Mouse (Mus musculus) embryo, embryonic 11 days (tissue): ENCODE measurements around the gene Dnaja3.

Experiments used
- DNase-seq: peaks from one replicate; pipeline ENCODE4 v3.0.0-alpha.2; 2015

Dnaja3 gene

DNA sequence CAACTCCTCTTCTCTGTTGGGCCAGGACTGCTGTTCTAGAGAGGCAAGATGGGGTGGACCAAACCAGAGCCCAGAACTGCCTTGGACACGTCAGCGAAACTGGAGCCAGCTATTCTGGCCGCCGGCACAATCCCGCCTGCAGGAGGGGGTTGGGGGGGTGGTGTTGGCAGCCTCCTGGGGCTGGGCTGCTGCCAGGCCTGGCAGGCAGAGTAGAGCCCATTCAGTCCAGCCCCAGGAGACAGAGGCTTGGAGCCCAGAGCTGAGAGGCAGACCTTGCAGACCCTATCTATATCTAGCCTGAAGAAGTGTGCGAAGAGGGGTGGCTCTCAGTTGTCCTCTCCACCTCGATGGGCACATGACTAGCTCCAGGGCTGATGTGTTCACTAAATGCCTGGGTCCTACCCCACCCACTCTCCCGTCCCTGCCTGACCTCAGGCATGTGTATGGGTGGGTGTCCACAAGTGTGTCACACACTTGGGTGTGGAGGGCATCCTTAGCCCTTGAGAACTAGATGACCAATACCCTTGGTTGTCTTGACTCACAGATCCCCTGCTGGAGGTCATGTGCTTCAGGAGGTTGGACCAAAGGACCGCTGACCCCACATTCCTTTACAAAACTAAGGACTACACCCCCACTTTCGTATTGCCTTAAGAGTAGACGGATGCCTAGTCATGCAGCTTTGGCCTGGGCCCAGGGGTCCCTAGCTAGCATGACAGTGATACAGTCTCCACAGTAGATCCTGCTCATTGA lies 4.1 kb downstream of the Dnaja3 start:
- no peak for DNase-seq

DNA sequence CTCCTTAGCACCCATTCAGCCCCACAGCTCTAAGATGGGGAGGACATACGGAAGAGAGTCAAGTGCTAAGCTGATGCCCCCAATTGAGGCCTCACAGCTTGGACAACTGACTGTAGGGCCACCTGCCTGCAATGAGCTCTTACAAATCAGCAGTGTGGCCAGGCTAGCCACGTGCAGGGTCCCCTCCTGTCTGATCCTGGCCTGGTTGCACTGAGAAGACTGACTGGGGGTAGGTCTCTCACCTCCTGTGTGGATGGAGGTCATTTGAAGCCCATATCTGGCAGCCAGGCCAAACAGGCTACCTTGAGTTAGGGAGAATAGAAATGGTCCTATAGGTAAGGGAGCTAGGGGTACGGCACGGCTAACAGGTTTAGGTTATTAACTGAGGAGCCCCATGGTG lies 6.1 kb downstream of the Dnaja3 start:
- DNase-seq, result no peak

DNA sequence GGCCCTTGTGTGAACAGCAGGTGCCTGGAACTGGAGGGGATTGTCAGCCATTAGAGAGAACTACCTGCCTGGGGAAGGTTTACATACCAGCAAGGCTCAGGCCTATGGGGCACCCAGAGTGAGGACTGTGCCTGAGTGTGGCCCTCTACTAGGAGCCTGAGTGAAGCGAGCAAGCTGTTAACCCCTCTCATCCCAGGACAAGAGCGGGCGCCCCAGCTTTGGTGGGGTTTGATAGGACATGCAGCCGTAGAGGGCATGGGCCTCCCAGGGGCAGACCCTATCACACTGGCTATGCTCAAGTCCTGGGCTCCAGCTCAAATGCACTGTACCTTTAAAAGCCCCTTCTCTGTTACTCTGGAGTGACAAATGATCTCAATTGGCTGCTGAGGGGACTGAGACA lies 7.0 kb downstream of the Dnaja3 start:
- DNase-seq, result no peak

DNA sequence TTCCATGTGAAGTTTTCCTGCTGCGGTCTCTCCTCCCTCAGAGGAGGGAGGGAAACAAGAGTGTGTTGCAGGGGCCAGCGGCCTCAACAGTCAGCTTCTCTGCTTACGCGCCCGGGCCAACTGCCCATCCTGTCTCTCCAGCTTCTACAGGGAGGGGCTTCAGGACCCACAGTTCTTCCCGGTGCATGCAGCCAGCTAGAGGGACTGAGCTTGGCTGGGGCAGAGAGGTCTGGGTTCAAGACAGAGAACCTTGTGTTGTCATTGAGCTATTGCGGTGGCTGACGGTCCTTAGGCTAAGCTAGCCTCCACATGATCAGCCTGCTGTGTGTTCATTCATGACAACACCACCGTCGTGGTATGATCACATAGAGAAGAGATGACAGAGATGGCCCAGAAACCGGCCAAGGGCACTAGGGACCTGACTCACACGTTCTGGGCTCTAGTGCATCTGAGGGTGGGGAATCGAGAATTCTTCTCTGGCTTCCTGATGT lies 7.9 kb downstream of the Dnaja3 start:
- DNase-seq, result no peak

DNA sequence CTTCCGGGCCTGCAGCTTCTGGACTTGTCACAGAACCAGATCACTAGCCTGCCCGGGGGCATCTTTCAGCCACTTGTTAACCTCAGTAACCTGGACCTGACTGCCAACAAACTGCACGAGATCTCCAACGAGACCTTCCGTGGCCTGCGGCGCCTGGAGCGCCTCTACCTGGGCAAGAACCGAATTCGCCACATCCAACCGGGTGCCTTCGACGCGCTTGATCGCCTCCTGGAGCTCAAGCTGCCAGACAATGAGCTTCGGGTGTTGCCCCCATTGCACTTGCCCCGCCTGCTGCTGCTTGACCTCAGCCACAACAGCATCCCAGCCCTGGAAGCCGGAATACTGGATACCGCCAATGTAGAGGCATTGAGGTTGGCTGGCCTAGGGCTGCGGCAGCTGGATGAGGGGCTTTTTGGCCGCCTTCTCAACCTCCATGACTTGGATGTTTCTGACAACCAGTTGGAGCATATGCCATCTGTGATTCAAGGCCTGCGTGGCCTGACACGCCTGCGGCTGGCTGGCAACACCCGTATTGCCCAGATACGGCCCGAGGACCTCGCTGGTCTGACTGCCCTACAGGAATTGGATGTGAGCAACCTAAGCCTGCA lies 8.7 kb downstream of the Dnaja3 start:
- no peak for DNase-seq

DNA sequence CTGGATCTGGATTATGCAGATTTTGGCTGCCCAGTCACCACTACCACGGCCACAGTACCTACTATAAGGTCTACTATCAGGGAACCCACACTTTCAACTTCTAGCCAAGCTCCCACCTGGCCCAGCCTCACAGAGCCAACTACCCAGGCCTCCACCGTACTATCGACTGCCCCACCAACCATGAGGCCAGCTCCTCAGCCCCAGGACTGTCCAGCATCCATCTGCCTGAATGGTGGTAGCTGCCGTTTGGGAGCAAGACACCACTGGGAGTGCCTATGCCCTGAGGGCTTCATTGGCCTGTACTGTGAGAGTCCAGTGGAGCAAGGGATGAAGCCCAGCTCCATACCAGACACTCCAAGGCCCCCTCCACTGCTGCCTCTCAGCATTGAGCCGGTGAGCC lies 9.4 kb downstream of the Dnaja3 start:
- no peak for DNase-seq

DNA sequence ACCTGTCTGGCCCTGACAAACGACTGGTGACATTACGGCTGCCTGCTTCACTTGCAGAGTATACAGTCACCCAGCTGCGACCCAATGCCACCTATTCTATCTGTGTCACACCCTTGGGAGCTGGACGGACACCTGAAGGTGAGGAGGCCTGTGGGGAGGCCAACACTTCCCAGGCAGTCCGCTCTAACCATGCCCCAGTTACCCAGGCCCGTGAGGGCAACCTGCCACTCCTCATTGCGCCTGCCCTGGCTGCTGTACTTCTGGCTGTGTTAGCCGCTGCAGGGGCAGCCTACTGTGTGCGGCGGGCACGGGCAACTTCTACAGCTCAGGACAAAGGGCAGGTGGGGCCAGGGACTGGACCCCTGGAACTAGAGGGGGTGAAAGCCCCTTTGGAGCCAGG lies 9.9 kb downstream of the Dnaja3 start:
- no peak for DNase-seq

DNA sequence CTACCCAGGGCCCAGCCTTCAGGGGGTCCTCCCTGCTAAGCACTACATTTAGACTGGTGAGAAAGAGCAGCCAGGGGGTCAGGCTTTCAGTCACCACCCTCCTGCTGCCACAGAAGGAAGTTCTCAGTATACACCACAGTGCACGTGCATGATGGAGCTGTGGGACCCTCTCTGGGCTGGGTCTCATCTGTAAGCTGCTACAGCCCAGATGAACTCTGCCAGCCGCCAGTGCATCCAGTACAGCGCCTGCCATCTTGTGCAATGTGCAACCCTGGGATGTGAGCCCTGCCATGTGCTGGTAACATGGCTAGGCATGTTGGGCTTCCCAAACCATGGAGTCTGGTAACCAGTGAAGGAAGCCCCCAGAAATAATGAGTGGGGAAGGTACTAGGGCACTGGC lies 10.4 kb downstream of the Dnaja3 start:
- no peak for DNase-seq

DNA sequence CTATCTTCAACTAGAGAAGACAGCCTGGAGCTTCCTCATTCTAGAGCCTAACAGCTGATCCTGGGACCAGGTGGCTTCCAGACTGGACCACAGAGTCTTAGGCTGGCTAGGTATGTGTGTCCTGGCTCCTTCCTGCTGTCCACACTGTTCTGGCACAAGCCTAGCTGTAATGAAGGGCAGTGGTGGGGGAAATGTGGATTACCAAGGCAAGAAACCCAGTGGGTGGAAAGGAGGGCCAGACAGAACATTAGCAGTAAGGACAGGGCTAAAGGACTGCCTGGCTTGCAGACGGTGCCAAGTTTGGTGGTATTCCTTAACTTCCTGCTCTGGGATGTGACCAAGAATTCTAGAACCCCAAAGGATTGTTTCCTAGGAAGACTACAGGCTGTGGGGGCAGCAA lies 11.3 kb downstream of the Dnaja3 start:
- no peak for DNase-seq

DNA sequence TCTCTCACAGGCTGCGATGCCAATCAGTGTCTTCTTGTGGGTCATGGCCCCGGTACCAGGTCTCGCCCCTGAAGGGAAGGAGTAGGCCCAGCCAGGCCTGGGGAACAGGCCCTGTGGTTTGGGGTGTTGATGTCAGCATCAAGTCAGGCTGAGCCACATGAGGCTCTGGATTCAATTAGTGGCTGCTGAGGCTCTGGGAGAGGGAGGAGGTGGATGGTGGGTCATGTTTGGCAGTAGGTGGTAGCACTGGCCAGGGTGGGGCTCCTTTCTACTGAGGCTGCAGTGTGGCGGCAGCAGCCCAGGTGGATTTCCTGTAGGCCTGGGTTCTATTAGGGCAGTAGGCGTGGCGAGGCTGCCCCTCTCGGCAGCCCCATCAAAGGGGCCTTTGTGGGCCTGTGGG lies 11.8 kb downstream of the Dnaja3 start:
- peak; percentile 81 for DNase-seq

DNA sequence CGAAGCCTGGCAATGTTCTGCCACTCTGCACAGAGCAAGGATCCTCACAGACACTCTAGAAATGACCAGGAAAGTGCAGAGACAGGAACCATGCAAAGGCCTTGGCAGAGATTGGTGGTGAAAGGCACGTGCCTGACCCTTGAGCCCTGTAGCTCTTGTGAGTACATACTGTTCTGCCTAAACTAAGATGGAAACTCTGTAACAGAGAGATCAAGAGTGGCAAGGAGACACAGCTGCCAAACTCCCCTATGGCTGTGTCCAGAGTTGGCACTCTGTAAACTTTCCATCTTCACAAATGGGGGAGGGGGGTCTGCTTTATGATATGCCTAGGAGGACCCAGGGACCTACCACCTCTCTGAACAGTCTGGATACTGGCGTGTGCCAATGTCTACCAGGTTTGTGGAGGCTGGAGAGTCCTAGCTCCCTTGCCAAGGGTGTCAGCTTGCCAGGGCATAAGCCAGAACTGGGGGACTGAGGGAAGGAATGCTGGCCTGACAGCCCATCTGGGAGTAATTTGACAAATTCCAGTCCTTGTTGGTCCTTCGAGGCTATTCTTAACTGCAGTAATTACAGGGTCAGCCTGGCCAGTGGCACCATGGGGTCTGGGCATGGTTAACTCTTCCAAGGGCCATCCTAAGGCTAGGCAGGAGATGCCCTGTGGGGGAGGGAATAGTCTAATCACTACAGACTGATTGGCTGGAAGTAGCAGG lies 13.1 kb downstream of the Dnaja3 start:
- no peak for DNase-seq

DNA sequence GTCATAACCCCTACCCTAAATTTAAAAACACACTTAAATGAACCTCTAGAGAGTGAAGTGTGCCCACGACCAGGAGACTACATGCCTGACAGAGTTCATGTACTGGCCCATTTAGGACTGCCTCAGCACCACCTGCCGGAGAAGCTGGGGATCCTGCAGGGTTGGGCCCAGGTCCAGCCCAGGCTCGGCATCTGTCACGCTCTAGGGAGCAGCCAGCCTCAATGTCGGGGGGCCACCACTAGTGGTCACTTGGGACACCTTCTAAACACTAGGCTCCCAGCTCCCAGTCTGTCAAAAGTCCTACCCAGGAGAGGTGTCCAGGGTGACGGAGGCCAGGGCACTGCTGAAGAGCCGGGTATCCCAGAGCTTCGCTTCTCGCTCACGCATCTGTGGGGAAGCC lies 14.9 kb downstream of the Dnaja3 start:
- DNase-seq, result no peak

DNA sequence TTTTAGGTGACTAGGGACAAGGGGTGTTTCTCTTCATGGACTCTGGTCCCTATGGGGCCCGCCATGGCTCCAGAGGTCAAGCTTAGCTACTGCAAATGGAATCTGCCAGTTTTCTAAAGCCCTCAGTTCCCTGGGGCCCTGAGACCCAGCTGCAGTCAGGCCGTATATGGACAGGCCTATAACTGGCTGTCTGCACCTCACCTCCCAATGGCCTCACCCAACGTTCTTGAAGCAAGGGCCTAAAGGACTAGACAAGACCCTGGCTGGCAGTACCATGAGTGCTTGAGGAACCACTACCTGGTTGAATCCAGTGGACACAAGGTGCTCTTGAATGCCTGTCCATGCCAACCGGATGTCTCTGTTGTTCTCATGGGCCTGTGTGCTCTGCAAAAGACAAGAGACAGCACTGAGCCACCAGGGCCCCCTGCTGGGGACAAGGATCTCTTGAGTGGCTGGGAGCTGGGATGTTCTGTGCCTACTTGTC lies 15.5 kb downstream of the Dnaja3 start:
- no peak for DNase-seq

DNA sequence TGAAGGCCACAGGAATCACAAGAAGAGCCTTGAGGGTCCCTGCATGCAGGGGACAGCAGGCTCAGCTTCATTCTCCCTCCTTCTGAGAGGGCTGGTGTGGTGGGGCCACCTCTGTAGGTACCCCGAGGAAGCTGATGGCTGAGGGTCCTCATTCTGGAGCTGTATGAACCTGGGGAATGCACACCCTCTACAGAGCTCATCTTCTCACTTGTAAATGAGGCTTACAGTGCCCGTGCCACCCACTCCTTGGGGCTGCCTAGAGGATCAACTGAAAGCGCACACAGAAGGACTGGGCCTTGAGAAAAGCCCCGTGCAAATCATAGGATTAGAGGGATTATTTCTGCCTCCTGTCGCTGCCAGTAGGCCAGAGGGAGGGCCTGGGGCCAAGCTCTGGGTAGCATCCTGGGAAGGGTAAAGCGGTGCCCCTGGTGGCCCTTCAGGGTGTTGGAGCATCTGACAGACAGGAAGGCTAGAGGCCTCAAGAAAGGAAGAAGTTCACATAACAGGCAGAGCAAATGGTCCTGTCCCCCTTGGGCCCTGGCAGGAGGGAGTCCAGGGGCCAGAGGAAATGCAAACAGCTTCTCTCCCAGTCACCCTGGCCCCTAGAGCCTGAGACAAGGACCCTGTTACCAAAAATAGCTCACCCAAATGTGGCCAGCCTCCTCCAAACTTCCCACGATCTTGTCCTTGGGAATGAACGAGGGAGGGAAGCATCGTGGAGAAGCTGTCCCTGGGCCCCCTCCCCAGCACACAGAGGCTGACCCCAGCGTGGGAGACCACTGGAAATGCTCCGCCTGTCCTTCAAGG lies 16.2 kb downstream of the Dnaja3 start:
- DNase-seq, result no peak

DNA sequence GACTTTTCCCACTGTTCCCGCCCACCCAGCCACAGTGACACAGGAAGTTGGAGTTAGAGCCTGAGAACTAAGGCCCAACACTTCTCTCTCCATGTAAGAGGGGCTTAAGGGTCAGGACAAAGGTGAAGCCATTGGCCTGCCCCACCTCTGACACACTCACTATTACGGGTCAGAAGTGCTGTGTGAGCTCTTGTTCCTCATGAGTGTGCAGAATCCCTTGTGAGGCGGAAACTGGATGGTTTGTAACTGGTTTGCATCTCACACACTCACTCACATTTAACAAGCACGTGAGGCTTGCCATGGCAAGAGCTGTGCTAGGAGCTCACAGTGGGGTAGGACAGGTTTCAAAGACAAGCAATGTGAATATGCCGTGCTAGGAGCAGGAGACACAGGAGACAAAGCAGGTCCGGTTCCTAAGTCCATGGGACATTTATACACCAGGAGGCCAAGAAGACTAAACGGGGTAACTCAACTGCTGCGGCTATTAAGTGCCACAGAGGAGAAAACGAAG lies 16.8 kb downstream of the Dnaja3 start:
- no peak for DNase-seq

DNA sequence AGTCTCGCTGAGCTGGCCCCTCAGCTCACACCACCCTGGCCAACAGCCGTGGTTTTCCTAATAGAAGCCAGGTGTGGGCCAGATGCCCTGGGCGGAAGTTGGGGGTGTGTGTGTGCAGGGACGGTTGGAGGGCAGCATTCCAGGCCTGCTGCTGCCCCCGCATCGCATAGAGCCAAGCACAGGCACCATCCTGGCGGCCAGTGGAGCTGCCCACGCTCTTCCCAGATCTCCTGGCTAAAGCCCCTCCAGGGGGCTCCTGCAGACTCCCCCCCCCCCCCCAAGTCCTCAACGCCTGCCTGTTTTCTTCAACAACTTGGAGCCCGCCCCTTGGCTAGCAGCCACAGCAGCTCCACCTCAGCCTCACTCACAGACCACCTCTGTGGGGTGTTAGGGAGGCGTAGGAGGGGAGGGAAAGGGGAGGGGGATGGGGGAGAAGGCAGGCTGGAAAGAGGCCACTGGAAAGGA lies 19.0 kb downstream of the Dnaja3 start:
- DNase-seq, result peak; percentile 88

DNA sequence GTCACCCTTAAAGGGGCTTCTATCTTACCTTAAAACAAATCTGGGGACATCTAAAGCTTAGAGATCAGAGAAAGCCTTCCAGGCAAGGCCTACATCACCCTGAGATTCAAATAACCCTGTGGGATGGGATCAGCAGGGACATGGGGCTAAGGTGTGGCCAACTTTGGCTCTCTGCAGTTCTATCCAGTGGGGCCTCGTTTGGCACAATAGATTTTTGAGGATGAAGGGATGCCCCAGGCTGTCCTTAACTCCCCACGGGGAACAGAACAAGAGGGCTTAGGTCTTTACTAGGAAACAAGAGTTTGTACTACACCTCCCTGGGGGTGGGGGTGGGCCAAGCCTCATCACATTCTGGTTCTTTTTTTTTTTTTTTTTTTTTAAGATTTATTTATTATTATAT lies 19.5 kb downstream of the Dnaja3 start:
- no peak for DNase-seq

DNA sequence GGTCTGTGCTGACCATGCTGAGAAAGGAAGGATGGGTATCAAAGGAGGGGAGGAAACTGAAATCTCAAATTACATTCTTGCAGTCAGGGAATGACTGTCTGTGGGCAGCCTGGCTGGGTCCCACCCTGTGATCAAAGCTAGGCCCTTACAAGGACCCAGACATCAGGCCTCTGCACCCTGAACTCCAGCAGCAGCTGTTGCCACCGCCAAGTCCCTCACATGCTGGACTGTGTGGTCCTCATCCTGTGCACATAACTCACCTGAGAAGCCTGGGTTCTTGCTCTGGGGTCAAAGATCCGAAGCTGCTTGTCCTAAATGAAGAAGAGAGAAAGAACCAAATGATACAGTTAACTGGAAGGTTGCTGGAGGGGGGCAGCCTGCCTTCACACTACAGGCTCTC lies 21.8 kb downstream of the Dnaja3 start:
- DNase-seq, result no peak

DNA sequence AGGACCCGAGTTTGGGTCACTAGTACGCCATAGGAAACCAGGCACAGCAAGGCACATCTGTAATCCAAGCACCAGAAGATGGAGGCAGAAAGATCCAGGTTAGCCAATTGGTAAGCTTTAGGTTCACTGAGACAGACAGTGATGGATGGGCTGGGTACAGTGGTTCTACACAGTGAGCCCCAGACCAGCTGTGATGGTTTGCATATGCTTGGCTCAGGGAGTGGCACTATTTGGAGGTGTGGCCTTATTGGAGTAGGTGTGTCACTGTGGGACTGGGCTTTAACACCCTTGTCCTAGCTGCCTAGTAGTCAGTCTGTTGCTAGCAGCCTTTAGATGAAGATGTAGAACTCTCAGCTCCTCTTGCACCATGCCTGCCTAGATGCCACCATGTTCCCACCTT lies 24.0 kb downstream of the Dnaja3 start:
- DNase-seq, result no peak

DNA sequence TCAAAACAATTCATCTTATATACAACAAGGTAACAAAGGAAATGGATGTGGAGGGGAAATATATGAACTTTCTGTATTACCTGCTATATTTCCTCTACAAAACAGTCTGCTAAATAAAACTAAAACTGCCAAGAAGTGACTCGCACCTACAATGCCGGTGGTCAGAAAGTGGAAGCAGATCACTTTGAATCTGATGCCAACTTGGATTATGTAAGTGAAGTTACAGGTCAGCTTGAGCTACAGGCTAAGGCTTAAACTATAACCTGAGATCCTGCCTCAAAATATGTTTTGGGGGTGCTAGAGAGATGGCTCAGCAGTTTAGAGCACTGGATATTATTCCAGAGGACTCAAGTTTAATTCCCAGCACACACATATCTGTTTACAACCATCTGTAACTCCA lies 25.9 kb downstream of the Dnaja3 start:
- DNase-seq, result no peak

DNA sequence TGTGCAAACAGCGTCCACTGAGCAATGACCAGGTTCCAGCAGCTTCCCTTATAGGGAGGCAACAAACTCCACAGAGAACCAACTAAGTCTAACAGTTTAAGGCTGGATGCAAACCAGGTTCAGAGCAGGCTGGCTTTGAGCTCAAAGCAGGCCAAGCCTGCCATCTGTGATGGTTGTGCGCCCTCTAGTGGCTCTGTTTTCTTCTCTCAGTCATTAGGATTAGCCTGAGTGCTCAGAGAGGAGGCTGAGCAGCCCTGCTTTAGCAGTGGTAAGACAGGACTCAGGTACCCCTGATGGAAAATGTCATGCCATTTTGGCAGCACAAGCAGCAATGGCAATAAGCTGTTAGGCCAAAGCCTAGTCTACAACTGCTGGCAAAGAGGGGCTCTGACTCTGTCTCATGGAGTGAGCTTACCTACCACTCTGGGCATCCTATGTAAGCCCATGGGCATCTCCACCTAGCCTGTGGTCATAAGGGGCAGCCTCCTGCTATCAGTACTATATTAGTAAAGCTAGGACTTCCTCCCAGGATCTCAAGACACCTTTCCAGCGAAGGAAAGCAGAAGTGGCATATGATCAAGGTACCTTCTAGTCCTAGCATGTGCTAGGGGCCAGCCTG lies 27.5 kb downstream of the Dnaja3 start:
- peak; percentile 94 for DNase-seq

DNA sequence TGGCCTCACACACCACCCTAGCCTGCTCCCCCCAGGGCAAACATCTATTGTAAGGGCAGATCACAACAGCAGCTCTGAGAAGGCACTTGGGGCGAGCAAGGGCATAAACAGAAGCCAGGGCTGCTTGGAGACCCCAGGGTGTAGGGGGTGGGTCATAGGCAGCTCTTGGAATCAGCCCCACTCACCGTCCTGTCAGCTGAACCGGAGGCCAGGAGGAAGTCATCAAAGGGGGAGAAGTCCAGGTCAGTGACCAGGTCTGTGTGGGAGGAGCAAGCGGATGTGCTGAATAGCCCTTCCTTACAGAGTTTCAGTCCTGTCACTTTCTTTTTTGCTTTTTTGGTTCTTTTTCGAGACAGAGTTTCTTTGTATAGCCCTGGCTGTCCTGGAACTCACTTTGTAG lies 30.5 kb downstream of the Dnaja3 start:
- no peak for DNase-seq
